Mouse (Mus musculus) ovary, adult 18-20 months (tissue): Measurements from ENCODE around the gene Gm14744.
"Not testable (repeated sequence)": the region's sequence is repeated elsewhere in the genome, so short reads cannot be mapped to it uniquely, and the experiment has no call there.

ENCODE experiments used
- DNase-seq: peaks from one replicate; pipeline ENCODE4 v3.0.0; 2022; ENCODE audit warnings: low spot score, mixed read lengths

Gene Gm14744

DNA sequence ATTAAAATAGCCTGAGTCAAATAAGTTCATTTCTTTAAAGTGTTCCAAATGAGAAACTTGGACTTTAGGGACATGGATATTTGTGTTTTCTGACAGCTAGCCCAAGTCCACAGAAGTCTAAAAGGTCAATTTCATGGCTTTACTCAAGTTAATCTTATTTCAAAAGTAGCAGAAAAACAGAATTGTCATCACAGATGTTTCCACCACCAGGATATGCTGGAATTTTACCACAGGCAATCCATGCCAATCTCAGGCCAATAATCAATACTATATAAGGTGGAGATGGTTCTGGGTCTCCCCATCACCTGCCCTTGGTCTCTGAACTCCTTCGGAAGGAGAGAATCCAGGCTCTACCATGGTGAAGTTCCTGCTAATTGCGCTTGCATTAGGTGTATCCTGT, at the start of gene Gm14744:
Gm14744 (plus strand) TSS at position 301 of the 400 bp plus-strand sequence.
- DNase-seq: not testable (repeated sequence)

DNA sequence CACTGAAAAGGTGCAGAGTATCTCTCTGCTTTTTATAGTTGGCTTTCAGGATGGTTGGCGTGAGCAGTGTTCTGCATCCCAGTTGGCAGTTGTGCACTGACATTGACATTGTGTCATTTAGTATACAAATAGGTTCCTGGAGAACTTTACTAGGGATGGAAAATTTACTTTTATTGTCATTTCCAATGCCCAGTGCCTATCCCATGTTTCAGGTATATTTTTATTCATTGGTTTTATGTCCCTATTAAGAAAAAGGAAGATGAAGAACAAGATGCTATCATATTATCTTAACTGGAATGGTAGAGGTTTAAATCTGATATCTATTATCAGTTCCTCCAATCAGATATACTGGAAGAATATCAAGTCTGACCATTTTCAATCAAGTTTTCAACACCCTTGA, 11.0 kb upstream of the Gm14744 start, which contains the start of gene Pbsn:
Pbsn (minus strand) TSS at position 101 of the 400 bp plus-strand sequence.
- DNase-seq: no peak

DNA sequence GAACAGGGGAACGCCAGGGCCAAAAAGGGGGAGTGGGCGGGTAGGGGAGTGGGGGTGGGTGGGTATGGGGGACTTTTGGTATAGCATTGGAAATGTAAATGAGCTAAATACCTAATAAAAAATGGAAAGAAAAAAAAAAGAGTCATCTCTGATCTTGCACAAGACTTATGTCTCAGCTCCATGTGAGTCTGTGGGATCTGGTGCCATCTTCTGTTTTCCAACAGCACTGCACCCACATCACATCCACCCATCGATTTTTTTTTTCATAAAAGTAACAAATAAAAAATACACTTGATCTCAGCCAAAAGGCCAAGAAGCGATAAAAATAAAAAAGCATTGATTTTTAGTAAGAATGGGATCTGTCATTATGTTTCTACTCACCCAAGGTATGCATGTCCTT, 15.5 kb downstream of the Gm14744 start:
- not testable (repeated sequence) for DNase-seq
